Mouse (Mus musculus) hindbrain, embryonic 15.5 days (tissue): ENCODE measurements around the gene Pgk2. TPM values are rescaled to one million over a fixed set of nuclear protein-coding genes. Genes with fewer than 3 reads are reported as not detected.
"Not testable (repeated sequence)": the region's sequence is repeated elsewhere in the genome, so short reads cannot be mapped to it uniquely, and the experiment has no call there.

Experiments used
- ATAC-seq: fragments of 200-750 bp; cut with Nextera tagmentation; 2 replicates; pipeline ENCODE4 v1.8.0; 2017; ENCODE audit warnings: low read depth, moderate number of reproducible peaks, moderate TSS enrichment; ENCODE audit not compliant: low FRiP score
- H3K27ac ChIP-seq: fragments of 300-500 bp; sonication (generic); replicated peaks from 2 replicates; pipeline ENCODE4 v1.5.1; 2015; ENCODE audit warnings: mild to moderate bottlenecking, inconsistent platforms
- H3K27me3 ChIP-seq: fragments of 300-500 bp; sonication (generic); 2 replicates; pipeline ENCODE4 v1.6.1; 2015; ENCODE audit warnings: control low read depth, inconsistent platforms
- H3K36me3 ChIP-seq: fragments of 300-500 bp; sonication (generic); 2 replicates; pipeline ENCODE4 v1.6.1; 2015; ENCODE audit warnings: control low read depth, inconsistent platforms
- H3K4me1 ChIP-seq: fragments of 300-500 bp; sonication (generic); replicated peaks from 2 replicates; pipeline ENCODE4 v1.6.1; 2015; ENCODE audit warnings: control low read depth, inconsistent platforms
- H3K4me2 ChIP-seq: fragments of 300-500 bp; sonication (generic); 2 replicates; pipeline ENCODE4 v1.6.1; 2015; ENCODE audit warnings: moderate library complexity, mild to moderate bottlenecking, inconsistent platforms
- H3K4me3 ChIP-seq: fragments of 300-500 bp; sonication (generic); 2 replicates; pipeline ENCODE4 v1.5.1; 2015; ENCODE audit warnings: mild to moderate bottlenecking, inconsistent platforms
- H3K9ac ChIP-seq: fragments of 300-500 bp; sonication (generic); 2 replicates; pipeline ENCODE4 v1.6.1; 2015; ENCODE audit warnings: inconsistent platforms
- H3K9me3 ChIP-seq: fragments of 300-500 bp; sonication (generic); 2 replicates; pipeline ENCODE4 v1.6.1; 2016; ENCODE audit warnings: control low read depth, inconsistent platforms
- WGBS: fragments of 180-500 bp; shearing (Covaris S2); methylation state at CpG from one replicate; pipeline ENCODE4 v1.1.7; 2015; 5-methylcytosine and 5-hydroxymethylcytosine counted together
- polyA plus RNA-seq: library from polyadenylated mRNA; unstranded; fragments of >200 nt; fragmentation: Nextera tagmentation; extraction: Ambion mirVana; gene quantifications from 2 replicates; pipeline ENCODE4 v1.2.1, GENCODE M21; 2015

The Pgk2 gene
- polyA plus RNA-seq: not detected in 2 replicates

DNA sequence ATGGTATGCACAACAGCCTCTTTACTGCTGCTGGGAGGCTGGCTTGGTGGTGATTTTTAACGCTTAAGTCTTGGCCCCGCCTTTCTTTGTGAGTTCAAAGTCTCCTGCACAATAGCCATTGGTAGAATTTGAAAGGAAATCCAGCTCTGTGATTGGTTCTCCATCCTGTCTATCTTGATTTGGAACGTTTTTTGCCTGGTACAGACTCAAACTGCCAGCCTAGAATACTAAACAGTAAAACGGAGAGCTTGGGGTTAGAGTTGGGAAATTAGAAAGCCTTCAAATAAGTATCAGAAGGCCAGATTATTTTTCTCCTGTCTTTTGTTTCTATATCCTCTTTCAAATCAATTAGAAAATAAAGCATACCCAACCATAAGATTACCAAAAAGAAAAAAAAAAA lies at the start of gene Pgk2:
TSS of gene Pgk2 (minus strand) at position 101 of the 400 bp plus-strand sequence.
- ATAC-seq: no peak
- WGBS: 80% methylated on average over 4 of the region's 4 CpGs
- Histone ChIP-seq H3K4me3 (no peak within 1 kb of the TSS), H3K9me3 (no peaks in the 10 kb centered on the region), H3K27ac (no peak within 1 kb of the TSS), H3K4me2 (no peak within 1 kb of the TSS), H3K9ac (no peak within 1 kb of the TSS), H3K4me1 (no peaks in the 10 kb centered on the region), H3K36me3 (no peaks in the 10 kb centered on the region), H3K27me3 (no peaks in the 10 kb centered on the region)

DNA sequence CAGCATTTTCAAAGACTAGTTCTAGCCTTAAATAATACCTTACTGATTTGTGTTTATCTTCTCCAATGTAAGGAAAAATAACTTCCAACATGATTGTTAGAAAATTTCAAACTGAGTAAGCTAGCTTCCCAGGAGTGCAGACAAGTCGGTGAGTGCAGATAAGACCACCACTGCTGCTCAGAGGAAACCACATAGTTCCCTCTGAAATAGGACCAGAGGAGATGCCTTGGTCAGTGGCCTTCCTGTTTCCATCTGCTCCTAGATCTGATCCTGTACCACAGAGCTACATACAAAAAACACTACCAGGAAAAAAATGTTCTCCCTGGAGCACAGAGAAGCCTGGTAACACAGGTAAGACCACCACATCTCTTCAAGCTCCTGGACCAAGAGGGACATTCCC lies 44.0 kb upstream of the Pgk2 start:
- no peak for ATAC-seq
- Histone ChIP-seq H3K27ac (no peak overlapping the region), H3K36me3 (no peaks in the 10 kb centered on the region), H3K4me2 (no peak overlapping the region), H3K9me3 (no peaks in the 10 kb centered on the region), H3K4me3 (no peak overlapping the region), H3K27me3 (no peaks in the 10 kb centered on the region), H3K4me1 (no peaks in the 10 kb centered on the region), H3K9ac (no peak overlapping the region)
- WGBS: 85% methylated on average over 1 of the region's 1 CpGs

DNA sequence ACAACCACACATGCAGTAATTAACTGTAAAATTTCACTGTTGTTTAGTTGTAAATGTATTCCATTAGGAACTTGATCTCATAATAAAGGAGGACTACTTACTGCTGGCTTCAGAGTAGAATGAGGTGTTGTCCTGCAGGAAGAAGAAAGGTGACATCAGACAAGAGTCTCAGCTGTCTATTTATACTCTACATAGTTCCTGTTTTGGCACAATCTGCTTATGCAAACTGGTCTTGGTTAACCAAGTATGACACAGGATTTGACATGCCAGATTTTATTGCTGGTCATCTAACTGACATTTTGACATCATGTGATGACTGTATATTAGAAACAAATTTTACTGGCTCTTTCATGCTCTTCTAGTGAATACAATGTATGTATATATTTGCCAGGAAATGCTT lies 33.7 kb upstream of the Pgk2 start, which contains the start of gene Crisp3:
TSS of gene Crisp3 (minus strand) at position 154 of the 400 bp plus-strand sequence.
- no peaks in the 10 kb centered on the region for H3K4me1 ChIP-seq
- H3K4me3 ChIP-seq: no peak within 1 kb of the TSS
- H3K9me3 ChIP-seq: no peaks in the 10 kb centered on the region
- H3K9ac ChIP-seq: no peak within 1 kb of the TSS
- ATAC-seq: no peak
- no peaks in the 10 kb centered on the region for H3K36me3 ChIP-seq
- H3K27me3 ChIP-seq: no peaks in the 10 kb centered on the region
- no peak within 1 kb of the TSS for H3K27ac ChIP-seq
- H3K4me2 ChIP-seq: no peak within 1 kb of the TSS

DNA sequence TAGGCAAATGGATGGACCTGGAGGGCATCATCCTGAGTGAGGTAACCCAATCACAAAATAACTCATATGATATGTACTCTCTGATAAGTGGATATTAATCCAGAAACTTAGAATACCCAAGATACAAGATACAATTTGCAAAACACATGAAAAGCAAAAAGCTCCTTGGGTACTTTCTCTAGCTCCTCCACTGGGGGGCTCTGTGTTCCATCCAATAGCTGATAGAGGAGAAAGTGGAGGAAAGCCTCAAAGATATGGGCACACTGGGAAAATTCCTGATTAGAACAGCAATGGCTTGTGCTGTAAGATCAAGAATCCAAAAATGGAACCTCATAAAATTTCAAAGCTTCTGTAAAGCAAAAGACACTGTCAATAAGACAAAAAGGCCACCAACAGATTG lies 6.6 kb downstream of the Pgk2 start:
- not testable (repeated sequence) for ATAC-seq

DNA sequence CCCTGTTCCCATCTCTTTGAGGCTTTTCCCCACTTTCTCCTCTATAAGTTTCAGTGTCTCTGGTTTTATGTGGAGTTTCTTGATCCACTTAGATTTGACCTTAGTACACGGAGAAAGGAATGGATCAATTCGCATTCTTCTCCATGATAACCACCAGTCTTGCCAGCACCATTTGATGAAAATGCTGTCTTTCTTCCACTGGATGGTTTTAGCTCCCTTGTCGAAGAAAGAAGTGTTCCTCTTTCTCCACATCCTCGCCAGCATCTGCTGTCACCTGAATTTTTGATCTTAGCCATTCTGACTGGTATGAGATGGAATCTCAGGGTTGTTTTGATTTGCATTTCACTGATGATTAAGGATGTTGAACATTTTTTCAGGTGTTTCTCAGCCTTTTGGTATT lies 18.2 kb downstream of the Pgk2 start:
- H3K4me1 ChIP-seq, ATAC-seq: not testable (repeated sequence)

More for the DNA sequence above, 6.6 kb downstream of the Pgk2 start:
- H3K36me3 ChIP-seq, H3K4me1 ChIP-seq, H3K27me3 ChIP-seq, H3K9me3 ChIP-seq, H3K4me2 ChIP-seq, H3K27ac ChIP-seq, H3K4me3 ChIP-seq, H3K9ac ChIP-seq: not testable (repeated sequence)

DNA sequence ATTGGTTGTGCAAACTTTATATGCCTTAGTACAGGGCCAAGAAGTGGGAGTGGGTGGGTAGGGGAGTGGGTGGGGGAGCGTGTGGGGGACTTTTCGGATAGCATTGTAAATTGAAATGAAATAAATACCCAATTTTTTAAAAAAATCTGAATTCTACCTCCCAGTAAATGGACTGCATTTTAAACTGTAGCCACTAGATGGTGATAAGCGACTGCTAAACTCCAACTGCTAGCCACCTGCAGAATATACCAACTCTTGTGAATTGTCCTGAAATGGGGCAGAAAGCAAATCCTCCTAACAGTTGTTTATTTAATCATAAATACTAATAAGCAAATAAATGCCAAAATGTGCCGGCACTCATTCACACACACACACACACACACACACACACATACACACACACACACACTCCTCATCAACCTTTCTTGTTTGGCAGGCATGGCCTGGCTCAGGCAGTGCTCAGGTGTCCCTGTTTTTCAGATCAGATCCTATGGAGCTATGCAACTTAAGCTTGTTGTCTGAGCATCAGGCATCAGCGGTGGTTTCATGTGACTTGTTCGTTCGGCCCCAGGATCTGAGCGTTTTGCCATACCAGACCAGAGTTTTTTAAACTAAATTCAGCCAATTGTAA lies 50.6 kb downstream of the Pgk2 start:
- not testable (repeated sequence) for H3K9me3 ChIP-seq, H3K27ac ChIP-seq, H3K4me1 ChIP-seq, H3K36me3 ChIP-seq, H3K4me2 ChIP-seq, H3K27me3 ChIP-seq, H3K4me3 ChIP-seq, H3K9ac ChIP-seq
- 46% methylated on average over 8 of the region's 8 CpGs for WGBS
- ATAC-seq: peak; percentile 75; the same call in 1 of the 2 replicates

More for the DNA sequence above, 18.2 kb downstream of the Pgk2 start:
- not testable (repeated sequence) for H3K27ac ChIP-seq, H3K27me3 ChIP-seq, H3K9ac ChIP-seq, H3K9me3 ChIP-seq, H3K4me3 ChIP-seq, H3K4me2 ChIP-seq, H3K36me3 ChIP-seq
- WGBS: 87% methylated on average over 4 of the region's 4 CpGs

Other genes starting within 250 kb of the Pgk2 start
- gene AC192777.2, start 113.2 kb downstream of the Pgk2 start, polyA plus RNA-seq: not detected in 2 replicates
- gene Crisp3, start 33.6 kb upstream of the Pgk2 start, polyA plus RNA-seq: 0.27 TPM in 1 of 2 replicates, not detected in the other
- gene Crisp1, start 110.6 kb upstream of the Pgk2 start, polyA plus RNA-seq: 0.10 and 0.14 TPM in 2 replicates